ENCODE assay signal across 24 mouse cellular contexts in genomic region chr1:189820111-189820510, GRCm38 (mm10).
DNase-seq lines count a peak whose midpoint lies in the region; ATAC-seq and TF ChIP-seq lines count a peak whose summit lies in the region.
"Had no signal": no experiment of that assay in that cellular context is flagged by ENCODE, and none has a peak within 500 bp of the region (broad histone marks: within the 10 kb centered on the region; RNA-seq: fewer than 3 reads in every experiment).

No protein-coding gene starts in this region.

- no peak for ATAC-seq in heart, embryonic 12.5 days (ENCODE audit: insufficient number of reproducible peaks, low FRiP score)
- no peak for ATAC-seq in heart, embryonic 16.5 days (replicated peaks; ENCODE audit: extremely low read depth, insufficient read depth, low FRiP score)
- peak; percentile 24 for ATAC-seq in CD4-positive, CD25-positive, alpha-beta regulatory T cell, adult 4 months
- ATAC-seq in liver, embryonic 11.5 days (replicated peaks; ENCODE audit: low FRiP score), result no peak
- ATAC-seq: forebrain, embryonic 13.5 days; forebrain, embryonic 16.5 days; Patski had no signal

- H3K27me3 ChIP-seq in heart, embryonic 10.5 days (ENCODE audit: insufficient read depth, poor library complexity, severe bottlenecking), result no peaks in the 10 kb centered on the region
- no peaks in the 10 kb centered on the region for H3K27me3 ChIP-seq in heart, embryonic 12.5 days (replicated peaks)
- H3K27me3 ChIP-seq in heart, embryonic 16.5 days (ENCODE audit: control insufficient read depth, insufficient read depth, low read length), result no peaks in the 10 kb centered on the region
- H3K27me3 ChIP-seq in liver, embryonic 11.5 days (replicated peaks; ENCODE audit: control insufficient read depth, insufficient read depth, low read length), result no peaks in the 10 kb centered on the region
- H3K27me3 ChIP-seq: CH12.LX; forebrain, embryonic 13.5 days; hindbrain, embryonic 12.5 days; hindbrain, embryonic 15.5 days; Patski had no signal

- H3K36me3 ChIP-seq in heart, embryonic 10.5 days, result peaks cover 13% of the 10 kb centered on the region
- H3K36me3 ChIP-seq in heart, embryonic 12.5 days, result peaks cover 18% of the 10 kb centered on the region
- H3K36me3 ChIP-seq in heart, embryonic 16.5 days (ENCODE audit: control insufficient read depth, insufficient read depth), result peaks cover 9% of the 10 kb centered on the region
- H3K36me3 ChIP-seq in liver, embryonic 11.5 days (ENCODE audit: control insufficient read depth, insufficient read depth, low read length), result no peaks in the 10 kb centered on the region
- H3K36me3 ChIP-seq: G1E; hindbrain, embryonic 12.5 days; hindbrain, embryonic 15.5 days had no signal

- TF ChIP-seq CTCF in olfactory bulb, adult 2 months (IDR thresholded peaks at IDR 0.05; ENCODE audit: insufficient read depth, low read depth, low read length), result no peak

- TF ChIP-seq POLR2A in olfactory bulb, adult 2 months (IDR thresholded peaks at IDR 0.05; ENCODE audit: insufficient read depth, low read depth, low read length), result no peak

- peaks cover 46% of the 10 kb centered on the region for H3K4me1 ChIP-seq in heart, embryonic 10.5 days
- peaks cover 48% of the 10 kb centered on the region for H3K4me1 ChIP-seq in heart, embryonic 12.5 days (replicated peaks)
- peaks cover 42% of the 10 kb centered on the region for H3K4me1 ChIP-seq in heart, embryonic 16.5 days (ENCODE audit: control insufficient read depth, insufficient read depth, low read length)
- H3K4me1 ChIP-seq in olfactory bulb, adult 2 months (ENCODE audit: control insufficient read depth, insufficient read depth, low read length), result peaks cover 46% of the 10 kb centered on the region
- H3K4me1 ChIP-seq in liver, embryonic 11.5 days (replicated peaks; ENCODE audit: control insufficient read depth, insufficient read depth, low read length), result no peaks in the 10 kb centered on the region; the same call in 1 of the 2 replicates
- H3K4me1 ChIP-seq: forebrain, embryonic 13.5 days; hindbrain, embryonic 12.5 days; hindbrain, embryonic 15.5 days had no signal

- H3K4me3 ChIP-seq in heart, embryonic 10.5 days, result no peak overlapping the region
- H3K4me3 ChIP-seq in heart, embryonic 12.5 days, result no peak overlapping the region
- H3K4me3 ChIP-seq in heart, embryonic 16.5 days (ENCODE audit: low read length), result no peak overlapping the region
- H3K4me3 ChIP-seq in olfactory bulb, adult 2 months (ENCODE audit: insufficient read depth, low read depth, low read length), result no peak overlapping the region
- no peak overlapping the region for H3K4me3 ChIP-seq in liver, embryonic 11.5 days (ENCODE audit: low read depth, low read length)
- H3K4me3 ChIP-seq: forebrain, embryonic 10.5 days; forebrain, embryonic 13.5 days; hindbrain, embryonic 12.5 days; hindbrain, embryonic 15.5 days had no signal

- no peak overlapping the region for H3K9ac ChIP-seq in heart, embryonic 12.5 days
- no peak overlapping the region for H3K9ac ChIP-seq in heart, embryonic 16.5 days (ENCODE audit: low read length)
- no peak overlapping the region for H3K9ac ChIP-seq in liver, embryonic 11.5 days (ENCODE audit: low read depth, low read length)
- H3K9ac ChIP-seq: forebrain, embryonic 13.5 days; hindbrain, embryonic 12.5 days; hindbrain, embryonic 15.5 days had no signal

- WGBS in heart, embryonic 10.5 days, result 39% methylated on average over 5 of the region's 5 CpGs
- 37% methylated on average over 5 of the region's 5 CpGs for WGBS in heart, embryonic 12.5 days
- WGBS in heart, embryonic 16.5 days, result 53% methylated on average over 5 of the region's 5 CpGs
- 81% methylated on average over 5 of the region's 5 CpGs for WGBS in olfactory bulb, adult 2 months
- 58% methylated on average over 5 of the region's 5 CpGs for WGBS in liver, embryonic 11.5 days

- no peaks in the 10 kb centered on the region for H3K9me3 ChIP-seq in heart, embryonic 10.5 days
- no peaks in the 10 kb centered on the region for H3K9me3 ChIP-seq in heart, embryonic 12.5 days (replicated peaks)
- peaks cover 2% of the 10 kb centered on the region; the same call in 1 of the 2 replicates for H3K9me3 ChIP-seq in heart, embryonic 16.5 days (replicated peaks; ENCODE audit: control insufficient read depth, low read length)
- H3K9me3 ChIP-seq in liver, embryonic 11.5 days (ENCODE audit: control insufficient read depth, low read length), result no peaks in the 10 kb centered on the region
- H3K9me3 ChIP-seq: forebrain, embryonic 13.5 days; hindbrain, embryonic 12.5 days; hindbrain, embryonic 15.5 days had no signal

- DNase-seq in heart, embryonic 10.5 days (ENCODE audit: low spot score), result no peak
- DNase-seq in heart, adult 9 months (ENCODE audit: low spot score in 2 of 2), result no peak
- DNase-seq in liver, embryonic 11.5 days (ENCODE audit: low spot score), result no peak
- no peak for DNase-seq in right cerebral cortex, postnatal 4 days
- DNase-seq: adrenal gland, postnatal 10 days; adrenal gland, postnatal 36 days; cerebellum, adult 18-20 months; cerebellum, adult 9-10 months; cerebellum, postnatal 14 days; gastrocnemius, postnatal 36 days; heart, postnatal 10 days; kidney, adult 2 months had no signal

- H3K27ac ChIP-seq in heart, embryonic 10.5 days, result peak overlapping the region; percentile 52; the same call in 1 of the 2 replicates
- no peak overlapping the region; the same call in 1 of the 2 replicates for H3K27ac ChIP-seq in heart, embryonic 12.5 days (ENCODE audit: poor library complexity, severe bottlenecking)
- peak overlapping the region; percentile 46; the same call in 1 of the 2 replicates for H3K27ac ChIP-seq in heart, embryonic 16.5 days (ENCODE audit: low read length)
- peak overlapping the region; percentile 20; the same call in 1 of the 2 replicates for H3K27ac ChIP-seq in olfactory bulb, adult 2 months (ENCODE audit: insufficient read depth, low read depth, low read length)
- H3K27ac ChIP-seq in liver, embryonic 11.5 days (ENCODE audit: low read depth, low read length), result no peak overlapping the region
- H3K27ac ChIP-seq: forebrain, embryonic 10.5 days; forebrain, embryonic 13.5 days; hindbrain, embryonic 12.5 days; hindbrain, embryonic 15.5 days had no signal

- no peak overlapping the region for H3K4me2 ChIP-seq in heart, embryonic 12.5 days
- H3K4me2 ChIP-seq in heart, embryonic 16.5 days (ENCODE audit: low read depth, low read length), result no peak overlapping the region
- H3K4me2 ChIP-seq in liver, embryonic 11.5 days, result no peak overlapping the region
- H3K4me2 ChIP-seq: forebrain, embryonic 13.5 days; hindbrain, embryonic 12.5 days; hindbrain, embryonic 15.5 days had no signal

Comparison
In these comparisons a context has a peak if more than half of its experiments do, and no peak if none do; other contexts are left out.
1. H3K27ac ChIP-seq: peak in heart, embryonic 10.5 days (single experiment), heart, embryonic 16.5 days (single experiment) and olfactory bulb, adult 2 months (single experiment); none in heart, embryonic 12.5 days (single experiment) and liver, embryonic 11.5 days (single experiment).